Mouse (Mus musculus): ENCODE results near the gene Sipa1. TPM values are rescaled to one million over a fixed set of nuclear protein-coding genes. Genes with fewer than 3 reads are reported as not detected.
A peak's percentile ranks its signal among the peaks of the same experiment; 100 is the strongest.

Sipa1 gene
- polyA plus RNA-seq, 1 experiment from 2014 or later = 21.5 TPM

- ATAC-seq = peak; percentile 11; the same call in 1 of the 2 replicates
- H3K27me3 ChIP-seq (replicated peaks) = no peaks in the 10 kb centered on the region
- peak overlapping the region; percentile 87 for H3K4me3 ChIP-seq (replicated peaks)
- no peaks in the 10 kb centered on the region for H3K9me3 ChIP-seq
- peak overlapping the region; percentile 90 for H3K27ac ChIP-seq
- WGBS = 41% methylated on average over 12 of the region's 12 CpGs
- peak overlapping the region; percentile 90 for H3K9ac ChIP-seq
- H3K36me3 ChIP-seq = peaks cover 22% of the 10 kb centered on the region
- peak overlapping the region; percentile 91 for H3K4me2 ChIP-seq (replicated peaks)
- H3K4me1 ChIP-seq (replicated peaks) = peaks cover 19% of the 10 kb centered on the region
These were observed 26.9 kb downstream of the Sipa1 start for GRCm38 (mm10) chr19:5636571-5637041.

GRCm38 (mm10) chr19:5636036-5636570 is 27.4 kb downstream of the Sipa1 start:
- Histone ChIP-seq H3K4me3 (replicated peaks) (no peak overlapping the region), H3K4me2 (replicated peaks) (peak overlapping the region; percentile 91; the same call in 1 of the 2 replicates), H3K9ac (no peak overlapping the region), H3K27me3 (replicated peaks) (no peaks in the 10 kb centered on the region), H3K4me1 (replicated peaks) (peaks cover 19% of the 10 kb centered on the region), H3K9me3 (no peaks in the 10 kb centered on the region), H3K36me3 (peaks cover 17% of the 10 kb centered on the region), H3K27ac (no peak overlapping the region)
- ATAC-seq = no peak
- WGBS = 77% methylated on average over 7 of the region's 7 CpGs

- Histone ChIP-seq H3K27me3 (replicated peaks) (no peaks in the 10 kb centered on the region), H3K9ac (no peak overlapping the region), H3K36me3 (no peaks in the 10 kb centered on the region), H3K9me3 (no peaks in the 10 kb centered on the region), H3K4me1 (replicated peaks) (peaks cover 5% of the 10 kb centered on the region; the same call in 1 of the 2 replicates), H3K4me2 (replicated peaks) (no peak overlapping the region), H3K27ac (no peak overlapping the region), H3K4me3 (replicated peaks) (no peak overlapping the region)
- 78% methylated on average over 9 of the region's 9 CpGs for WGBS
- ATAC-seq = no peak
These were observed 31.4 kb downstream of the Sipa1 start for GRCm38 (mm10) chr19:5632120-5632519.

- Histone ChIP-seq H3K9ac (no peak overlapping the region), H3K27ac (no peak overlapping the region), H3K4me2 (replicated peaks) (no peak overlapping the region), H3K27me3 (replicated peaks) (no peaks in the 10 kb centered on the region), H3K9me3 (no peaks in the 10 kb centered on the region), H3K36me3 (no peaks in the 10 kb centered on the region), H3K4me3 (replicated peaks) (no peak overlapping the region), H3K4me1 (replicated peaks) (no peaks in the 10 kb centered on the region)
- ATAC-seq = no peak
These were observed 33.6 kb downstream of the Sipa1 start for GRCm38 (mm10) chr19:5629907-5630306.

GRCm38 (mm10) chr19:5625311-5625710 is 38.2 kb downstream of the Sipa1 start:
- H3K4me1 ChIP-seq (replicated peaks) = no peaks in the 10 kb centered on the region
- no peaks in the 10 kb centered on the region for H3K27me3 ChIP-seq (replicated peaks)
- WGBS = 84% methylated on average over 8 of the region's 8 CpGs
- H3K9me3 ChIP-seq = no peaks in the 10 kb centered on the region
- H3K9ac ChIP-seq = no peak overlapping the region
- H3K27ac ChIP-seq = no peak overlapping the region
- no peak for ATAC-seq
- H3K4me2 ChIP-seq (replicated peaks) = no peak overlapping the region
- H3K4me3 ChIP-seq (replicated peaks) = no peak overlapping the region
- H3K36me3 ChIP-seq = no peaks in the 10 kb centered on the region

- no peak overlapping the region for H3K4me2 ChIP-seq (replicated peaks)
- H3K9me3 ChIP-seq = no peaks in the 10 kb centered on the region
- WGBS = 74% methylated on average over 5 of the region's 5 CpGs
- no peaks in the 10 kb centered on the region for H3K4me1 ChIP-seq (replicated peaks)
- no peak overlapping the region for H3K4me3 ChIP-seq (replicated peaks)
- no peak overlapping the region for H3K9ac ChIP-seq
- no peaks in the 10 kb centered on the region for H3K27me3 ChIP-seq (replicated peaks)
- no peaks in the 10 kb centered on the region for H3K36me3 ChIP-seq
- H3K27ac ChIP-seq = no peak overlapping the region
- no peak for ATAC-seq
These were observed 41.6 kb downstream of the Sipa1 start for GRCm38 (mm10) chr19:5621884-5622283.

- Histone ChIP-seq H3K4me2 (replicated peaks) (no peak overlapping the region), H3K27me3 (replicated peaks) (no peaks in the 10 kb centered on the region), H3K4me3 (replicated peaks) (no peak overlapping the region), H3K27ac (no peak overlapping the region), H3K36me3 (no peaks in the 10 kb centered on the region), H3K9me3 (no peaks in the 10 kb centered on the region), H3K9ac (no peak overlapping the region), H3K4me1 (replicated peaks) (no peaks in the 10 kb centered on the region)
- no peak for ATAC-seq
- 85% methylated on average over 4 of the region's 4 CpGs for WGBS
These were observed 43.5 kb downstream of the Sipa1 start for GRCm38 (mm10) chr19:5620007-5620406.

GRCm38 (mm10) chr19:5614953-5615352 is 48.6 kb downstream of the Sipa1 start:
- 62% methylated on average over 2 of the region's 2 CpGs for WGBS
- Histone ChIP-seq H3K27me3 (replicated peaks) (no peaks in the 10 kb centered on the region), H3K9me3 (no peaks in the 10 kb centered on the region), H3K36me3 (no peaks in the 10 kb centered on the region), H3K27ac (no peak overlapping the region), H3K4me2 (replicated peaks) (no peak overlapping the region), H3K4me1 (replicated peaks) (0 out of 2 replicates have a peak, but pooled peaks cover 2% of the 10 kb centered on the region), H3K4me3 (replicated peaks) (no peak overlapping the region), H3K9ac (no peak overlapping the region)
- ATAC-seq = no peak

GRCm38 (mm10) chr19:5612762-5613411 is 50.6 kb downstream of the Sipa1 start:
- Histone ChIP-seq H3K4me2 (replicated peaks) (no peak overlapping the region), H3K27ac (no peak overlapping the region), H3K27me3 (replicated peaks) (no peaks in the 10 kb centered on the region), H3K4me3 (replicated peaks) (no peak overlapping the region), H3K9me3 (no peaks in the 10 kb centered on the region), H3K9ac (no peak overlapping the region), H3K36me3 (peaks cover 8% of the 10 kb centered on the region), H3K4me1 (replicated peaks) (peaks cover 9% of the 10 kb centered on the region; the same call in 1 of the 2 replicates)
- WGBS = 70% methylated on average over 3 of the region's 3 CpGs
- no peak for ATAC-seq

GRCm38 (mm10) chr19:5611973-5612372 is 51.5 kb downstream of the Sipa1 start:
- Histone ChIP-seq H3K27ac (no peak overlapping the region), H3K27me3 (replicated peaks) (no peaks in the 10 kb centered on the region), H3K9me3 (no peaks in the 10 kb centered on the region), H3K36me3 (peaks cover 16% of the 10 kb centered on the region), H3K4me1 (replicated peaks) (peaks cover 9% of the 10 kb centered on the region; the same call in 1 of the 2 replicates), H3K9ac (no peak overlapping the region), H3K4me3 (replicated peaks) (no peak overlapping the region), H3K4me2 (replicated peaks) (no peak overlapping the region)
- WGBS = 74% methylated on average over 1 of the region's 1 CpGs
- no peak for ATAC-seq

GRCm38 (mm10) chr19:5609547-5610404 is 53.7 kb downstream of the Sipa1 start, which contains the start of gene Kat5:
Gene Kat5, minus strand, starts transcription at chr19:5610237.
- H3K4me3 ChIP-seq (replicated peaks) = peak within 1 kb of the TSS; percentile 62
- peaks cover 29% of the 10 kb centered on the region for H3K36me3 ChIP-seq
- H3K9ac ChIP-seq = peak within 1 kb of the TSS; percentile 79
- no peaks in the 10 kb centered on the region for H3K27me3 ChIP-seq (replicated peaks)
- WGBS = under 1% methylated on average over 55 of the region's 55 CpGs
- H3K4me2 ChIP-seq (replicated peaks) = peak within 1 kb of the TSS; percentile 65
- ATAC-seq = peak; percentile 95
- peak within 1 kb of the TSS; percentile 92 for H3K27ac ChIP-seq
- H3K4me1 ChIP-seq (replicated peaks) = peaks cover 9% of the 10 kb centered on the region; the same call in 1 of the 2 replicates
- H3K9me3 ChIP-seq = no peaks in the 10 kb centered on the region

- Histone ChIP-seq H3K4me1 (replicated peaks) (peaks cover 9% of the 10 kb centered on the region; the same call in 1 of the 2 replicates), H3K36me3 (peaks cover 34% of the 10 kb centered on the region), H3K27ac (peak overlapping the region; percentile 92), H3K9ac (peak overlapping the region; percentile 79), H3K27me3 (replicated peaks) (no peaks in the 10 kb centered on the region), H3K4me3 (replicated peaks) (peak overlapping the region; percentile 62), H3K4me2 (replicated peaks) (peak overlapping the region; percentile 65), H3K9me3 (no peaks in the 10 kb centered on the region)
- 46% methylated on average over 10 of the region's 10 CpGs for WGBS
- no peak for ATAC-seq
These were observed 54.3 kb downstream of the Sipa1 start for GRCm38 (mm10) chr19:5609171-5609546.

All from intestine, embryonic 15.5 days (tissue).